Mouse (Mus musculus): Measurements from ENCODE around the gene Spats2. TPM values are rescaled to one million over a fixed set of nuclear protein-coding genes. Genes with fewer than 3 reads are reported as not detected.
A peak's percentile ranks its signal among the peaks of the same experiment; 100 is the strongest.
"Not testable (repeated sequence)": the region's sequence is repeated elsewhere in the genome, so short reads cannot be mapped to it uniquely, and the experiment has no call there.

The Spats2 gene
- polyA plus RNA-seq (2016; fragmentation: Nextera tagmentation; extraction: Ambion mirVana), result 78.7 and 79.2 TPM in 2 replicates

DNA sequence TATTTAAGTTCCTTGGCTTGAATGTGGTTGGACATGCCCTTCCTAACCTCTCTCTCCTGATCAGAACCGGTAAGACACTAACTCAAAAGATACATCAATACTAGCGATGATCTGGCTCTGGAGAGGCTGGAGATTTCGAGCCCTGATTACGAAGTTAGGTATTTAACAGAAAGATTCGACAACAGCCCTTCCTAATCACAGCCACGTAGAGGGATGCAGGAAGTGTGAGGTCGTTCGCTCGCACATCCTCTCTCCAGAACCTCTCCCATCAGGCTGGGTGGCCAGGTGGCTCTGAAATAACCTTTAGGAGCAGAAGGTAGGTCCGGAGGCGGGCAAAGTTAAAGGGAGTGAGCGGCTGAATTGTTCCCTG is at the start of gene Spats2:
Gene Spats2 (plus strand): TSS at position 206 of the 370 bp plus-strand sequence.
- peak within 1 kb of the TSS; percentile 93 for H3K9ac ChIP-seq (replicated peaks)
- H3K27ac ChIP-seq, result peak within 1 kb of the TSS; percentile 96
- H3K9me3 ChIP-seq, result no peaks in the 10 kb centered on the region
- WGBS, result under 1% methylated on average over 12 of the region's 12 CpGs
- H3K4me1 ChIP-seq (replicated peaks), result peaks cover 22% of the 10 kb centered on the region
- peaks cover 13% of the 10 kb centered on the region; the same call in 1 of the 2 replicates for H3K27me3 ChIP-seq
- peak within 1 kb of the TSS; percentile 59 for H3K4me2 ChIP-seq
- H3K36me3 ChIP-seq, result 0 out of 2 replicates have a peak, but pooled peaks cover 2% of the 10 kb centered on the region
- peak within 1 kb of the TSS; percentile 80 for H3K4me3 ChIP-seq (replicated peaks)
- no peak for ATAC-seq (ENCODE audit: insufficient number of reproducible peaks, insufficient read depth, low FRiP score, low TSS enrichment, low read depth)

DNA sequence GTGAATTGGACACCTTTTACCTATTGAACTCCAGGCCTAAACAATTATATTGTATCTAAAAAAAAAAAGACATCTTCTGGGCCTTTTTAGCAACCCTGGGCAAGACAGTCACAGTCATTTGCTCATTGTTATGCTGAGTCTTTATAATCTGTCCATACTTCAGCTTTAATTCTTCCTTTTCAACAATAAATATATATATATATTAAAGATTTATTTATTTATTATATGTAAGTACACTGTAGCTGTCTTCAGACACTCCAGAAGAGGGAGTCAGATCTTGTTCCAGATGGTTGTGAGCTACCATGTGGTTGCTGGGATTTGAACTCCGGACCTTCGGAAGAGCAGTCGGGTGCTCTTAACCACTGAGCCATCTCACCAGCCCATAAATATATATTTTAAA is 49.7 kb upstream of the Spats2 start:
- Histone ChIP-seq H3K4me3 (replicated peaks) (peak overlapping the region; percentile 58), H3K36me3 (peaks cover 38% of the 10 kb centered on the region), H3K4me2 (peak overlapping the region; percentile 84), H3K4me1 (replicated peaks) (peaks cover 20% of the 10 kb centered on the region)
- ATAC-seq (ENCODE audit: insufficient number of reproducible peaks, insufficient read depth, low FRiP score, low TSS enrichment, low read depth); H3K9ac ChIP-seq (replicated peaks); H3K9me3 ChIP-seq; H3K27ac ChIP-seq; H3K27me3 ChIP-seq: not testable (repeated sequence)
- 93% methylated on average over 3 of the region's 3 CpGs for WGBS

DNA sequence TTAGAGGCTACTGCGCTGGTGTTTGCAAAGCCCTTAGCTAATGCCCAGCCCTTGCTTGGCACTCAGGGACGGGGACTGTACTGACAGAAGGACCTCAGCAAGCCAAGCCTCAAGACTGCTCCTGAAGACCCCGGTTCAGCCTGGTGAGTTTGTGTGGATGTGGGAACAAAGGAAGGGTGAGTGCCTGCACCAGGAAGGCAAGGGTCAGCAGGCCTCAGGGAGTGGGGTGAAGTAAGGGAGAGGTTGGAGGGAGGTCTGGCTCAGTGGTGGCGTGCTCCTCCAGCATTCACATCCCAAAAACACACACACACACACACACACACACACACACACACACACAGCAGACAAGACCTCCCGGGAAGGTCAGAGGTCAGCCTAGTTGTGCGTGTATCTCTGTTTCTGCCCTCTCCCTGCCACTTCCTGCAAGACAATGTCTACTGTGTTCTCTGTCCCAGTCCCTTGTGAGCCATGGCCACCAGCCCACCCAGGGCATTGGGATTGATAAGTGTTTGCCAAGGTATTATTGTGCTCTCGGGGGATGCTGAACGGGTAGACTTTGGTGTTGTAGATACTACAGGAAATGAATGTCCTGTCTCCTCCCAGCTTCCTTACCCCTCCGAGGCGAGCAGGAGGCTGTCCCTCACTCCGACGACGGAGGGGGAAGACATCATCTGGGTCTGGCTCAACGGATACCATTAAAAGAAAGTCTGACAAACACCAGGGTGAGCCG is 47.4 kb upstream of the Spats2 start:
- Histone ChIP-seq H3K36me3 (peaks cover 61% of the 10 kb centered on the region), H3K9me3 (no peaks in the 10 kb centered on the region), H3K27me3 (peaks cover 12% of the 10 kb centered on the region), H3K4me3 (replicated peaks) (no peak overlapping the region), H3K4me1 (replicated peaks) (peaks cover 20% of the 10 kb centered on the region), H3K27ac (no peak overlapping the region), H3K4me2 (no peak overlapping the region), H3K9ac (replicated peaks) (peak overlapping the region; percentile 13; the same call in 1 of the 2 replicates)
- ATAC-seq (ENCODE audit: insufficient number of reproducible peaks, insufficient read depth, low FRiP score, low TSS enrichment, low read depth), result no peak
- 84% methylated on average over 15 of the region's 15 CpGs for WGBS

DNA sequence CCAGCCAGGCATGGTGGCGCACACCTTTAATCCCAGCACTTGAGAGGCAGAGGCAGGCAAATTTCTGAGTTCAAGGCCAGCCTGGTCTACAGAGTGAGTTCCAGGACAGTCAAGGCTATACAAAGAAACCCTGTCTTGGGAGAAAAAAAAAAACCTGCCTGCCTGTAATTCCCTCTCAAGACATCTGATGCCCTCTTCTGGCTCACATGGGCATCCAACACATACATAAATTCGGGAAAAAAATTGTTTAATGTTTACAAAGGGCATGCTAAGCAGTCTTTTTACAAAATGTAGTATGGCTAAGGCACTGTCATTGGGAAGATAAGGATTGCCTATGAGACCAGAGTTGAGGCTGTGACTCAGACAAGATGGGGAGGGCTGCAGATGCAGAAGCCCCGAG is 45.9 kb upstream of the Spats2 start:
- peaks cover 27% of the 10 kb centered on the region for H3K27me3 ChIP-seq
- WGBS, result 85% methylated on average over 3 of the region's 3 CpGs
- H3K27ac ChIP-seq, result no peak overlapping the region
- no peak overlapping the region for H3K9ac ChIP-seq (replicated peaks)
- H3K4me2 ChIP-seq, result no peak overlapping the region
- no peak for ATAC-seq (ENCODE audit: insufficient number of reproducible peaks, insufficient read depth, low FRiP score, low TSS enrichment, low read depth)
- H3K9me3 ChIP-seq, result no peaks in the 10 kb centered on the region
- H3K4me1 ChIP-seq (replicated peaks), result peaks cover 25% of the 10 kb centered on the region
- peaks cover 63% of the 10 kb centered on the region for H3K36me3 ChIP-seq
- no peak overlapping the region for H3K4me3 ChIP-seq (replicated peaks)

DNA sequence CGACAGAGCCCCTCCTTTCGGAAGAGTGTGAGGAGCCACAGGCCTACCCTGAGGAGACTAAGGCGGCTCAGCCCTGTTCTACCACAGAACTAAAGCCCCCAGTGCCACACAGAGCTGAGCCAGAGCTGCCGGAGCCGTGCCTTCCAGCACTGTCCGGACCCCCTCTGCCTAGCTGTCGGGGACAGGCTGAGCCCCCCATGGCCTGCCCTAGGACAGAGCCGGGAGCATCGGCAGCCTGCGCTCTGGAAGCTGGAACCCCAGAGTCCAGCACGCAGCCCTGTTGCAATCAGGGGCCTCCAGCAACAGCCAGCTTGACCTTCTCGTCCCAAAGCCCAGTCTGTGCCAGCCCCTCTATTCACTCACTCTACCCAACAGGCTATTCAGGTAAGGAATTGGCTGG is 43.4 kb upstream of the Spats2 start:
- H3K27ac ChIP-seq, result no peak overlapping the region
- H3K9ac ChIP-seq (replicated peaks), result no peak overlapping the region
- peaks cover 1% of the 10 kb centered on the region; the same call in 1 of the 2 replicates for H3K9me3 ChIP-seq
- peaks cover 16% of the 10 kb centered on the region for H3K4me1 ChIP-seq (replicated peaks)
- no peak overlapping the region for H3K4me3 ChIP-seq (replicated peaks)
- H3K27me3 ChIP-seq, result peaks cover 52% of the 10 kb centered on the region
- WGBS, result 92% methylated on average over 12 of the region's 12 CpGs
- no peak for ATAC-seq (ENCODE audit: insufficient number of reproducible peaks, insufficient read depth, low FRiP score, low TSS enrichment, low read depth)
- H3K4me2 ChIP-seq, result no peak overlapping the region
- H3K36me3 ChIP-seq, result peaks cover 53% of the 10 kb centered on the region

DNA sequence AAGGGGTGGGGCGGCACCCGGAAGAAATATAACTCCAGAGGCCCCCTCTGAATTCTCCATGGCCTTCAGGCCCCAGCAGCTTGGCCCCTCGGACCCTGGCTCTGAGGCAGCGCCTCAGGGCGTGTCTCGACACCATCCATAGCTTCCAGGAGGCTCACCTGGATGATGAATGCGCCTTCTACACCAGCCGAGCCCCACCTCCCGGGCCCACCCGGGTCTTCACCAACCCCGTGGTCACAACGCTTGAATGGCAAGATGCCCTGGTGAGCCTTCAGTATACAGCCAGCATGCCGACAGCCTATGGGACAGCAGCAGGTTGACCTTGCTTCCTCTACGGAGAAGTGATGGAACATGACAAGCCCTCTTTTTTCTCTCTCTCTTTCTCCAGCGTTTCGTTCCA is 42.9 kb upstream of the Spats2 start:
- Histone ChIP-seq H3K9me3 (peaks cover 3% of the 10 kb centered on the region; the same call in 1 of the 2 replicates), H3K9ac (replicated peaks) (no peak overlapping the region), H3K36me3 (peaks cover 48% of the 10 kb centered on the region), H3K4me3 (replicated peaks) (no peak overlapping the region), H3K27ac (no peak overlapping the region), H3K4me2 (no peak overlapping the region), H3K27me3 (peaks cover 57% of the 10 kb centered on the region), H3K4me1 (replicated peaks) (peaks cover 13% of the 10 kb centered on the region)
- WGBS, result 89% methylated on average over 16 of the region's 16 CpGs
- ATAC-seq (ENCODE audit: insufficient number of reproducible peaks, insufficient read depth, low FRiP score, low TSS enrichment, low read depth), result no peak

DNA sequence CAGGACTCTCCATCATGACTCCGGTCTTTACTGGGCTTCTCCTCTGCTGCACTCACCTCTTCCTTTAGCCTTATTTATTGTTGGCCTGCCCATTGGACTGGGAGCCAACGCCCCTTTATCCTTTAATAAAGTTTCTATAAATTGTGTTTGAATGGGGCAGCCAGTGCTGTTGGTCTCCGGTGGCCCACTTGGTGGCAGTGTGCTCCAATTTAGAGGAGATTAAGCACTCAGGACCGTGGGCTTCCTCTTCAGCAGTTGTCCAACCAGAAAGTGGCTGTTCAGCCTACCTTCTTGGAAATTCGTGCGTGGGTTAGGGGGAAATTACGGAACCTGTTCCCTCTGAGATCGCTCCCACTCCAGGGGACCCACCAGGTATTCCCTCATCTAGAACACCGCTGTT is 42.5 kb upstream of the Spats2 start:
- H3K9me3 ChIP-seq, result peaks cover 3% of the 10 kb centered on the region; the same call in 1 of the 2 replicates
- 66% methylated on average over 9 of the region's 9 CpGs for WGBS
- H3K4me3 ChIP-seq (replicated peaks), result no peak overlapping the region
- peaks cover 17% of the 10 kb centered on the region for H3K4me1 ChIP-seq (replicated peaks)
- ATAC-seq (ENCODE audit: insufficient number of reproducible peaks, insufficient read depth, low FRiP score, low TSS enrichment, low read depth), result no peak
- H3K27ac ChIP-seq, result no peak overlapping the region
- H3K36me3 ChIP-seq, result peaks cover 44% of the 10 kb centered on the region
- no peak overlapping the region for H3K9ac ChIP-seq (replicated peaks)
- H3K27me3 ChIP-seq, result peaks cover 61% of the 10 kb centered on the region
- H3K4me2 ChIP-seq, result no peak overlapping the region

DNA sequence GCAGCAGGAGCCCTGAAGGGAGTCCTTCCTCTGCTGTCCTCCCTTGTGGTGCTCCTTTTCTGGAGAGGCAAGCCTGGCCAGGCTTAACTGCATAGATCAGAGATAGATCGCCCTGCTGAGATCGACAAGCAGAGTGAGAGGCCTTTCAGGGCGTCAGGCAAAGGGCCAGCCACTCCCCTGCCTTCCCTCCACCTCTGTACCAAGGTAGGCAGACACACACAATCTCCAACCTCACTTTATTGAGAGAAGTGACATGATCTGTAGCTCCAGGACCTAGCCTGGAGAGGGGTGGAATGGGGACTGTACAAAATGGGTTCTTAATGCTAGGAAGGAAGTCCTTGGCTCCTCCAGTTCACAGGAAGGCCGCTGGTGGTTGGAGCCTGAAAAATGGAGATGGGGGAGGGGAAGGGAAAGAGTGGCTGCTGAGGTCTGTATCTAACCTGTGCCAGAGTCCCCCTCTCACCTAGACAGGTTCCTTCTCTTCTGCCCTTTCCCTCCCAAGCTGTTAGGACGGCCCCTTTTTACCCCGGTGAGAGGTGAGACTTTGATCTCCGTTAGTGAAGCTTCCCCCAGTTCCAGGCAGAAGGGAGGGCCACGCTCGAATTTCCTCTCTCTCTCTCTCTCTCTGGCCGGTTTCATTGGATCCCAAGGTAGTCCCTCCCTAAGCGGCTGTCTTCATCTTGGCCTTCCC is 41.7 kb upstream of the Spats2 start:
- peaks cover 3% of the 10 kb centered on the region; the same call in 1 of the 2 replicates for H3K9me3 ChIP-seq
- 6% methylated on average over 11 of the region's 11 CpGs for WGBS
- H3K27me3 ChIP-seq, result peaks cover 69% of the 10 kb centered on the region
- H3K9ac ChIP-seq (replicated peaks), result no peak overlapping the region
- H3K27ac ChIP-seq, result no peak overlapping the region
- H3K4me2 ChIP-seq, result peak overlapping the region; percentile 26; the same call in 1 of the 2 replicates
- peaks cover 36% of the 10 kb centered on the region for H3K36me3 ChIP-seq
- peaks cover 14% of the 10 kb centered on the region for H3K4me1 ChIP-seq (replicated peaks)
- H3K4me3 ChIP-seq (replicated peaks), result peak overlapping the region; percentile 12; the same call in 1 of the 2 replicates
- ATAC-seq (ENCODE audit: insufficient number of reproducible peaks, insufficient read depth, low FRiP score, low TSS enrichment, low read depth), result no peak

DNA sequence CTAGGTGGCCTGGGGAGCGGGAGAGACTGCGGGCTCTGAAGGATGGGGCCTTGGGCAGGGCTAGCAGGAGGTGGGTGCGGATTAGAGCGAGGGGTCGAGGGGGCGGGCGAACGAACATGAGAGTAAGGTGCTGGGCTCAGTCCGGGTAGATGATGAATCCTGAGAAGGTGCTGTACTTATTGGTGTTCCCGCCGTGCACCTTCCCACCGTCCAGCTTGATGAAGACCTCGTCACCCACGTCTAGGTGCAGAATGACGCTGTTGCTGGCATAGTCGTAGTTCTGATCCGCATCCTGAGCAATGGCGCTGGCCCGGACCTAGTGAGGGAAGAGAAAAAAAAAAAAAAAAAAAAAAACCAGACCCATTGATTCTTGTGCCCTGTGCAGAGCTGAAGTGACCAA is 41.1 kb upstream of the Spats2 start:
- Histone ChIP-seq H3K4me1 (replicated peaks) (peaks cover 14% of the 10 kb centered on the region), H3K36me3 (peaks cover 35% of the 10 kb centered on the region), H3K9ac (replicated peaks) (no peak overlapping the region), H3K9me3 (peaks cover 3% of the 10 kb centered on the region; the same call in 1 of the 2 replicates), H3K27me3 (peaks cover 75% of the 10 kb centered on the region), H3K27ac (no peak overlapping the region), H3K4me3 (replicated peaks) (peak overlapping the region; percentile 12; the same call in 1 of the 2 replicates), H3K4me2 (peak overlapping the region; percentile 26; the same call in 1 of the 2 replicates)
- no peak for ATAC-seq (ENCODE audit: insufficient number of reproducible peaks, insufficient read depth, low FRiP score, low TSS enrichment, low read depth)
- 7% methylated on average over 19 of the region's 19 CpGs for WGBS

DNA sequence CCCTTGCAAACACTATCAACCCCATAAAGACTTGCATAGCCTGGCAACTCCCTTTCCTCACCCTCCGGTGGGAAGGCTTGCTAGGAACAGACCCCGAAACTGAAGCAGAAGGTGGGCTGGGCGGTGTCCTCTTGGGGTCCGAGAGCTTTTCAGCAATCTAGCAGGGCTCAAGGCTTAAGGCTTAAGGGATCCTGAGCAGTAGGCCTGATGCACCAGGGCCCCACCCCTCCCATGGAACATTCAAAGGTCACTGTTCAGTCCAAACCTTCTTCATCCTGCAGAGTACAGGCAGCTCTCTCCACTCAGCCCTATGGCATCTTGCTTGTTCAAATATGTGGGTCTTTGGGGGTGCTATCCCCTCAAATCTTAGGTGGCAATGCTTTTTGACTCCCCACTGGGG is 39.7 kb upstream of the Spats2 start:
- no peak overlapping the region for H3K4me3 ChIP-seq (replicated peaks)
- no peak for ATAC-seq (ENCODE audit: insufficient number of reproducible peaks, insufficient read depth, low FRiP score, low TSS enrichment, low read depth)
- no peak overlapping the region for H3K9ac ChIP-seq (replicated peaks)
- no peak overlapping the region for H3K27ac ChIP-seq
- H3K27me3 ChIP-seq, result peaks cover 89% of the 10 kb centered on the region
- peaks cover 3% of the 10 kb centered on the region; the same call in 1 of the 2 replicates for H3K9me3 ChIP-seq
- peaks cover 14% of the 10 kb centered on the region for H3K4me1 ChIP-seq (replicated peaks)
- H3K36me3 ChIP-seq, result peaks cover 25% of the 10 kb centered on the region
- no peak overlapping the region for H3K4me2 ChIP-seq
- 63% methylated on average over 4 of the region's 4 CpGs for WGBS
